Mouse (Mus musculus) megakaryocyte, embryonic 14.5 days (primary cell): ENCODE data around the gene Wdr38.

ENCODE experiments used
- FLI1 ChIP-seq: IDR thresholded peaks from 2 replicates; pipeline ENCODE4 v1.6.1; 2012; ENCODE audit warnings: low read length, inconsistent platforms, mixed read lengths
- GATA1 ChIP-seq: IDR thresholded peaks from 3 replicates; pipeline ENCODE4 v1.6.1; 2012; ENCODE audit warnings: mixed read lengths, low read length, inconsistent platforms, borderline replicate concordance

GRCm38 (mm10) chr2:38964198-38964597, 33.1 kb upstream of the Wdr38 start:
- TF ChIP-seq GATA1 (no peak), FLI1 (no peak)
